Mouse (Mus musculus) cerebellum, postnatal 36 days (tissue): ENCODE results near the gene Ptpn6.

ENCODE experiments used
- DNase-seq, 2 experiments: peaks; one replicate each; pipeline ENCODE4 v3.0.0; 2021 to 2022; ENCODE audit warnings: mixed read lengths in 2 of 2

The Ptpn6 gene

GRCm38 (mm10) chr6:124755831-124756595 lies 17.5 kb upstream of the Ptpn6 start, which contains the start of the genes Gm45234 and Atn1:
Gene Gm45234 (minus strand): TSS chr6:124756021.
Gene Atn1 (minus strand): TSS chr6:124756524.
- peak; percentile 63 to 76 for DNase-seq

DNA sequence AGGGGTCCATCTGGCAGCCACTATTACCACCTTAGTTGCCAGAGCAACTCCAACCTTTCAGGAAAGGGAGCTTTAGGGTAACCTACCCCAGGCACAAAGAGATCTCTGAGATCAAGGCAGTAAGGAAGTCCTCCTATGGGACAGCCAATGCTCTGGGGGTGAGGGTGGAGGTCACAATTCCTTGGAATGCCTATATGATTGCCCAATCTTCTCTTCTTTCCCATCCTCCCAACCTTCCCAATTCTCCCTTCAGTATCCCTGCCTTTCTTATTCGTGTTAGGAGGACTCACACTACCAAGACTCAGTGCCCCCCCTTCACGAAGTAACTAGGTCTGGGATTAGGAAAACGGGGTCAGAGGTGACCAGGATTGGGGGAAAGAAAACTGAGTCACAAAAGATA lies 16.8 kb upstream of the Ptpn6 start:
- DNase-seq: no peak

DNA sequence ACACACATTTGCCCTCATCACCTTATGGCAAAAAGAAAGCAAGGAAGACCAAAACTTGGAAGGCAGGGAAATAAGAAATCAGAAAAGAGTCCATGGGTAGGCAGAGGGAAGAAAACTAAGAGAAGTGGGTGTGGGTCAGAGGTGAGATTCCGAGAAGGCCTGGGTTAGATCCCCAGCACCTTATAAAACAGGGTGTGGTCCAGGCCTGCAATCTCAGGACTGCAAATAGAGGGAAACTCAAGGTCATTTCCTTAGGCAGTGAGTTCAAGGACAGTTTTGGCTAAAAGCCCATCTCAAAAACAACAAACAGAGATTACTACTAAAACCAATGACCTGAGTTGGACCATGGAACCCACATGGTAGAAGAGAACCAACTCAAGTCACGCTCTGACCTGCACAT lies 15.3 kb upstream of the Ptpn6 start:
- no peak for DNase-seq

DNA sequence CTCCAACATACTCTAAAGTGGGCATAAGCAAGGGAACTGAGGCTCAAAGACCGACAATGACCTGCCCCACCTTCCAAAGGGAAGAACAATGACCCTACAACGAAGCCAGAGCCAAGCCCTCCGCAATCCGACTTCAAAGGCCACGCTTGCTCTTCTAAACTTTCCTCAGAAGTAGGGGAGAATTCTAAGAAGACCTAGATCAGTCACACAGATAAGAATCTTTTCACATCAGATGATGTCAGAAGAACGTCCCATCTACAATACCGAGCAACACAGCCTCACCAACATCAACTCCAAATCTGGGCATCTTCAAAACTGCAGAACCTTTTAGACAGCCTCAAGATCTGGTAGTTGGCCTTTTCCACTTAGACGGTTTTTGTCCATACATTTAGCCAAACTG lies 11.9 kb upstream of the Ptpn6 start:
- DNase-seq: no peak

DNA sequence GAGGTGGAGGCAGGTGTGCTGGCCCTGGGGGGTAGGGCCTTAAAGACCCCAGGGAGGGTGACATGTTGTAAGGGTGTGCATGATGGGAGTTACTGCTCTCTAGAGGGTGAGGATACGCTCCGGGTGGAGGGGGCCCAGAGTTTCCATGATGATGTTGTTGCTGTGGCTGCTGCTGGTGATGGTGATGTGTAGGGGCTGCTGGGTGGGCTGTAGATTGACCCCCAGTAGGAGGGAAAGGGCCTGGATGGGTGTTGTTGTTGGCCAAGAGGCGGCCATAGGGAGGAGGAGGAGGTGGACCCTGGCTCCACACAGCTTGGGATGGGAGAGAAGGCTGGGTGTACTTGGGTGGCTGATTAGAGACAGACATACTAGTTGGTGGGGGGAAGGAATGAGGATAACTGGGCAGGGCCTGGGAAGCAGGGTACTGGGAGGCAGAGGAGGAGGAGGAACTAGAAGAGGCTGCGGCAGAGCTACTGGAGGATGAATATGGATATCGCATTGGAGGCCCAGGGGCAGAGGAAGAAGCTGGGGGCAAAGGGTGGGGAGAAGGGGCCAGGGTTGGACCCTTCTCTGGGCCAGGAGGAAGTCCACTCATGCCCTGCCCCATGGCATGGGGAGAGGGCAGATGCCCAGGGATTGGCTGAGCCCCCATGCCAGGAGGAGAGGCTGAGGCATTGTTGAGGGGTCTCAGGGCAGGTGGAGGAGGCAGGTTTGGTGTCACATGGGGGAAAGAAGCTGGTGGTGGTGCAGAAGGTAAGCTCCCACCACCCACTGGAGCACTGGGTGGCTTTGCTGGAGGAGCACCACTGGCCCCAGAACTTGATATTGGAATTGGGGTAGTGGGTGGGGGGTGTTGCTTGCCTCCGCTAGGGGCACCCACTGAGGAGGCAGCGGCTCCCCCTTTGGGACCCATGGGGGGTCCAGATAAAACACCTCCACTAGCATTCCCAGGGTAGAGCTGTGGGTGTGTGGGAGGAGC lies 8.4 kb upstream of the Ptpn6 start:
- DNase-seq: no peak

- DNase-seq: no peak
Observed at GRCm38 (mm10) chr6:124746296-124746605, 7.7 kb upstream of the Ptpn6 start.

- peak; percentile 95 for DNase-seq
Observed at GRCm38 (mm10) chr6:124745490-124746295, 7.2 kb upstream of the Ptpn6 start.

DNA sequence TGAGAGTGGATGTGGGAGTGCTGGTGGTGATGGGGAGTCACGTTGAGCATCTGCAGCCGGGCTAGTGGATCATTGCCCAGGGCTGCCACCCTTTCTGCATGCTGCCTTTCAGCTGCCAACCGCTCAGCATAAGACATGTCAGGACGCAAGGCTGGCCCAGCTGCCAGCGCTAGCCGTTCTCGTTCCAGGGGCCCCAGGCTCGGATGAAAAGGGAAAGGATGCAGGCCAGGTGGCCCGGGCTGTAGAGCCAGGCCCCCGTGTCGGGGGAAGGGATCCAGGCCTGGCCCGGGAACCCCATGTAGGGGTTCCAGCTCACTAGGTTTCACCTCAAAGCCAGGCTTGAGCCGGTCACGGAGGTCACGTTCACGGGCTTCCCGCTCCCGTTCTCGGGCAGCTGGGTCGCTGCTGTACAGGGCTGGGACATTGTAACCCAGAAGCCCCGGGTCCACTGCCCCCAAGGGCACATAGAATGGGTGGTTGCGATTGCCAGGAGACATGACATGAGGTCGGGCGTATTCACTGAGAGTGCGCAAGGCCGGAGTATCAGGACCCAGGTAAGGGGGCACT lies 6.3 kb upstream of the Ptpn6 start:
- DNase-seq: peak in 1 of 2 experiments; percentile 63

- DNase-seq: no peak
Observed at GRCm38 (mm10) chr6:124743647-124744046, 5.1 kb upstream of the Ptpn6 start.

DNA sequence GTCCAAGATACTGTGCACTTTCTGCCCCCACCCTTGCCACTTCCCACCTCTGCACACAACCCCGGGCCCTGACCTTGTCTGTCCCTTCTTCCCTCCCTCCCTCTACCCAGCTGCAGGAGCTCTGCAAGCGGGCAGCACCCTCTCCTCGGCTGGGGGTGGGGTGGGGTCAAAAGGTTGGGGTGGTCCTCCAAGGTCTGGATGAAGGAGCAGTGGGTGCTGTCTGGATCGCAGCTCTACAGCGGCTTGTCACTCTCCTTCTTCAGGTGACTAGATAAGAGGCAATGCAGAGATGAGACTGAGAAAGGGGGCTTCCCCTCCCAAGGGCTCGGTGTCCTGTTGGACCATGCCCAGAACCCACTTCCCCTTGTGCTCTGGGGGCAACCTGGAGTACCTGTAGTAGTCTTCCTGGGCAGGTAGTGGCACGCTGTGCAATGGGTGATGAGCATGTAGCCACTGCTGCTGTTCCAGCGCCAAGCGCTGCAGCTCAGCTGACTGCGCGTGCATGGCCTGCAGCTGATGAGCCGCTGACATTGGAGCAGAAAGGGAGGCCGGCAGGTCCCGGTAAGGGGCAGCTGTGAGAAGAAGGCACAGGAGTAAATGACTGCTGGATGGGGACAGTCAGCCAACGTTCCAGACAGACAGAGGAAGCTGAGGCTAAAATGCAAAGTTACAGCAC lies 4.5 kb upstream of the Ptpn6 start:
- DNase-seq: no peak

DNA sequence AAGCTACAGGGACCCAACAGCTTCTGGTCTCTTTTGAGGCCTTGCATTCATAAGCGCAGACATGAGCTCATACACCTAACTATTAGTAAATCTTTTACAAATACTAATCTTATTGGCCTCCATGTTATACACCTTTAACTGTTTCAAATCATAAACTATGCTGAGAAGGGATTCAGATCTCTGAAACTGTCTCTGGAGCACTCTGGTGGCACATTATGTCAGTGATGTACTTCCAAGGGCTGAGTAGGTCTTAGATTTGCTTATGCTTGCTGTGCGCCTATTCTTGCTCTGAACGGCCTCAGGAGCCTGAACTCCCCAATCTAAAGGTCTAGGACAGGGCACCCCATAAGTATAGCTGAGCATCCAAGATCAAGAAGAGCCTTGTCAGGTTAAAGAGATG lies 3.3 kb upstream of the Ptpn6 start:
- no peak for DNase-seq

- peak; percentile 84 to 85 for DNase-seq
Observed at GRCm38 (mm10) chr6:124740888-124741761, 2.6 kb upstream of the Ptpn6 start, which contains the start of gene Grcc10. Gene Grcc10 (minus strand): TSS chr6:124741374.

- peak in 1 of 2 experiments; percentile 70 for DNase-seq
Observed at GRCm38 (mm10) chr6:124740211-124740887, 1.8 kb upstream of the Ptpn6 start.

DNA sequence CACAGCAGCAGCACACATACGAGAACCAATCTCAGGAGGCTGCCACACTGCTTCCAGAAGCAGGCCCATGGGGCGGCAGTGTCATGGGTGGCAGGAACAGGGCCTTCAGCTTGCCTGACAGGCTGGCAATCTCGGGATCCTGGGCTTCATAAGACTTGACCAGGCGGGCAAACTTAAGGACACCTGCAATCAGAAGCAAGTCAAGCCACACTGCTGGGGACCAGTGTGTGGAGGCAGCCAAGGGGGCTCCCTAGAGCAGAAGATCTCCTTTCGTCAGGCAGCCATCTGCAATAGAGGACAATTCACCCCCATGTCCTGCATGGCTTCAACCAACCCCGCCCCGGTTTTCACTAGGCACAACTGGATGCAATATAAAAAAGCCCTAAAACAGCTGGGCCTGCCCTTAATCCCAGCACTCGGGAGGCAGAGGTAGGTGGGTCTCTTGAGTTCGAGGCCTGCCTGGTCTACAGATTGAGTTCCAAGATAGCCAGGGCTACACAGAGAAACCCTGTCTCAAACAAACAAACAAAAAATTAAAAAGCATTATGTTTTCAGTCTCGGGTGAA lies 800 bp upstream of the Ptpn6 start:
- DNase-seq: no peak

DNA sequence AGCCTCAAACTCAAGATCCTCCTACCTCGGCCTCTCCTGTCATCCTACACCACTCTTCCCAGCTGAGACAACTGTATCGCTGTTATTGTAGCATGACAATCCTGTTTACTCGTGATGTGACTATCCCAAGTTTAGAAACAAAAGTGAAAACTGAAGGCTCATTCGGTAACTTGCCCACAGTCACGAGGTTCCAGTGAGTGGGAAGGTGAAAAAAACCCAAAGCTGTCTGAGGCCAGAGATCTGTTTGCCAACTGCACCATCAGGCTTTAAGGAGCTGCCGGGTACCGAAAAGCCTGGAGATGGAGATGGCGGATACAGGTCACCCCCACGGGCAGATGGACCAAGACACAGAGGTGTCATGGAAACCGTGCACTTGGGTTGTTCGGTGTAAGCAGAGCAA lies 1.5 kb downstream of the Ptpn6 start:
- no peak for DNase-seq

DNA sequence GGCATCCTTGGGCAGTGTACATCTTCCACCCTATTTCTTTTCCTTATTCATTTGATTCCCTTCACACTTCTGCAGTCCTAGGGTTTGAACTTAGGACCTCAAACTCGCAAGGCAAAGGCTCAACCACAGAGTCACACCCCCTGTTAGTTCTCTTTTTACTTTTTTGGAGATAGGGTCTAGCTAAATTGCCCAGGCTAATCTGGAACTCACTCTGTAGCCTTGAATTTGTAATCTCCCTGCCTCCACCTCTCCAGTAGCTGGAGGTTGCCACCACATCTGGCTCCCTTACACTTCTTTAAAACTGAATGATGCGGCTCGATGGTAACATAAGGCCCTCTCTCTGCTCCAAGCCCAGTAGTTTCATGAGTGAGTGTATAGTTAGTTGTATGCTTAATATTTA lies 4.1 kb downstream of the Ptpn6 start:
- DNase-seq: no peak

- no peak for DNase-seq
Observed at GRCm38 (mm10) chr6:124732476-124733370, 5.8 kb downstream of the Ptpn6 start.

- DNase-seq: no peak
Observed at GRCm38 (mm10) chr6:124731038-124731437, 7.5 kb downstream of the Ptpn6 start.
